Mouse (Mus musculus) T-cell, adult 66 days (primary cell): ENCODE results near the gene 4930486L24Rik. TPM values are rescaled to one million over a fixed set of nuclear protein-coding genes. Genes with fewer than 3 reads are reported as not detected.

ENCODE experiments used
- total RNA-seq, 2 experiments: library from RNA; stranded (reverse); gene quantifications; 3 replicates in 1 of 2; 4 replicates in 1 of 2; pipeline ENCODE4 v1.2.4; 2023

The 4930486L24Rik gene
- 1 to 10 TPM; 4.9 to 5.2 TPM for total RNA-seq

GRCm38 (mm10) chr13:60864281-60864680 is at the start of gene 4930486L24Rik:
Gene 4930486L24Rik, minus strand, starts transcription at chr13:60864475.

GRCm38 (mm10) chr13:60904780-60905179 is 40.5 kb upstream of the 4930486L24Rik start, which contains the start of gene Tpbpb:
Gene Tpbpb, minus strand, starts transcription at chr13:60904880.

GRCm38 (mm10) chr13:60897328-60897727 is 33.1 kb upstream of the 4930486L24Rik start, which contains the start of gene Ctla2b:
Gene Ctla2b, minus strand, starts transcription at chr13:60897447.

GRCm38 (mm10) chr13:60896794-60897193 is 32.5 kb upstream of the 4930486L24Rik start, which contains the start of gene Gm49392:
Gene Gm49392, minus strand, starts transcription at chr13:60896894.

GRCm38 (mm10) chr13:60802749-60803148 is 61.5 kb downstream of the 4930486L24Rik start, which contains the start of gene Ctsll3:
Gene Ctsll3, minus strand, starts transcription at chr13:60802849.

Other genes with a start within 250 kb of the 4930486L24Rik start
- not detected for gene BC051665, start 78.1 kb downstream of the 4930486L24Rik start, total RNA-seq
- gene Ctsll3, start 61.6 kb downstream of the 4930486L24Rik start, total RNA-seq: not detected
- gene Gm49392, start 32.4 kb upstream of the 4930486L24Rik start, total RNA-seq: under 1 TPM in 1 of 2 experiments, not detected in 1; 0.47 TPM
- gene Ctla2b, start 33.0 kb upstream of the 4930486L24Rik start, total RNA-seq: 1 to 10 TPM; 7.8 to 9.0 TPM
- gene Tpbpb, start 40.4 kb upstream of the 4930486L24Rik start, total RNA-seq: not detected
- not detected for gene Gm49393, start 71.1 kb upstream of the 4930486L24Rik start, total RNA-seq
- not detected for gene Gm49391, start 72.1 kb upstream of the 4930486L24Rik start, total RNA-seq
- gene Ctla2a, start 72.2 kb upstream of the 4930486L24Rik start, total RNA-seq: 10 to 100 TPM; 21.8 to 24.4 TPM
- not detected for gene Tpbpa, start 77.5 kb upstream of the 4930486L24Rik start, total RNA-seq
- gene Ctsj, start 141.5 kb upstream of the 4930486L24Rik start, total RNA-seq: not detected
- not detected for gene Ctsq, start 176.2 kb upstream of the 4930486L24Rik start, total RNA-seq